Mouse (Mus musculus) heart, adult 9 months (tissue): ENCODE measurements at regions not wholly inside any gene's neighbourhood (a gene's known extent, or its start where the extent isn't known, plus 50 kb on each side); places are given as distances from the start of the nearest gene placed in this dataset.

Experiments used
- DNase-seq, 2 experiments: peaks; one replicate each; pipeline ENCODE4 v3.0.0; 2022; ENCODE audit warnings: low spot score in 2 of 2

GRCm38 (mm10) chr9:49873550-49873949 is 74.8 kb upstream of the Ncam1 start:
- DNase-seq = no peak

GRCm38 (mm10) chr9:49851522-49851921 is 52.8 kb upstream of the Ncam1 start:
- DNase-seq = no peak

- no peak for DNase-seq
Measured at GRCm38 (mm10) chr9:49849442-49849841, 50.7 kb upstream of the Ncam1 start.

- no peak for DNase-seq
Measured at GRCm38 (mm10) chr9:49848943-49849342, 50.2 kb upstream of the Ncam1 start.
